Mouse (Mus musculus): Measurements from ENCODE around the gene Gm45261.

GRCm38 (mm10) chr1:80418321-80419045, 42.8 kb downstream of the Gm45261 start:
- TF ChIP-seq POLR2A (IDR thresholded peaks at IDR 0.05; ENCODE audit: low read depth, low read length) (no peak), CTCF (IDR thresholded peaks at IDR 0.05; ENCODE audit: extremely low read depth, insufficient read depth, insufficient read length, insufficient replicate concordance) (no peak)
